Mouse (Mus musculus) myocyte (in vitro differentiated cells): ENCODE results near the gene Ptpn18.

Source experiments
- MYOG ChIP-seq, 3 experiments: IDR thresholded peaks; one replicate each; pipeline ENCODE4 v1.6.1; 2011; ENCODE audit warnings: control low read depth in 2 of 3, low read depth in 2 of 3, mild to moderate bottlenecking in 2 of 3; ENCODE audit not compliant: insufficient read length in 2 of 3, control insufficient read depth in 1 of 3, insufficient read depth in 1 of 3
- POLR2A ChIP-seq: IDR thresholded peaks from one replicate; pipeline ENCODE4 v1.6.1; 2011; ENCODE audit warnings: low read depth, mild to moderate bottlenecking, control low read depth, moderate library complexity; ENCODE audit not compliant: insufficient read length
- SRF ChIP-seq: IDR thresholded peaks from one replicate; pipeline ENCODE4 v1.6.1; 2011; ENCODE audit warnings: low read depth; ENCODE audit not compliant: control insufficient read depth, insufficient read length

DNA sequence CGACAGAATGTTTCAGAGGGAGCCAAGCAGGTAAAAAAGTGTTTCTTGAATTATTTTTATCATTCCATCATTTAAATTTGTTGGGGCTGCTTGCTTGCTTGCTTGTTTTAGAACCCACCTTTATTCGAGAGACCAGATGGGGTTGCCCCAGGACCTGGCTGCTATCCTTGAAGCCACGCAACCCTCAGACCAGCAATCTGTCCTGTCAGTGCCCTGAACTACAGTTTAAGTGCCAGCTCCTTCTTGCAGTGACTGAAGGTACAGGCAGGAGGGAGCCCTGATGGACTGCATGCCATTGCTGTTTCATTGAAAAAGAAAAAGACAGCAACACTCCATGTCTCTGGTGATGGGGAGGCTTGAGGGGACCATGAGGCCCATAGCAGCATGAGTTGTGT is 63.3 kb downstream of the Ptpn18 start:
- TF ChIP-seq SRF (no peak), MYOG (IDR thresholded peaks at IDR 0.05; ENCODE audit: control insufficient read depth in 1 of 3, insufficient read depth in 1 of 3, insufficient read length in 2 of 3, low read depth in 2 of 3) (no peak), POLR2A (no peak)
